Mouse (Mus musculus) mature B cell (primary cell): ENCODE data around the gene Krtap13.
"Not testable (repeated sequence)": the region's sequence is repeated elsewhere in the genome, so short reads cannot be mapped to it uniquely, and the experiment has no call there.

Experiments used
- in situ Hi-C: fragments of 300-500 bp; cut with MboI; formaldehyde crosslinking; loops from 2 replicates; pipeline ENCODE4 v1.14.3; 2019

Krtap13 gene

GRCm38 (mm10) chr16:88751535-88751934 lies at the start of gene Krtap13:
Gene Krtap13 (minus strand): TSS chr16:88751635.
- in situ Hi-C loops: not testable (repeated sequence)

GRCm38 (mm10) chr16:88786786-88787185 lies 35.4 kb upstream of the Krtap13 start:
- in situ Hi-C loops: no loop called here

DNA sequence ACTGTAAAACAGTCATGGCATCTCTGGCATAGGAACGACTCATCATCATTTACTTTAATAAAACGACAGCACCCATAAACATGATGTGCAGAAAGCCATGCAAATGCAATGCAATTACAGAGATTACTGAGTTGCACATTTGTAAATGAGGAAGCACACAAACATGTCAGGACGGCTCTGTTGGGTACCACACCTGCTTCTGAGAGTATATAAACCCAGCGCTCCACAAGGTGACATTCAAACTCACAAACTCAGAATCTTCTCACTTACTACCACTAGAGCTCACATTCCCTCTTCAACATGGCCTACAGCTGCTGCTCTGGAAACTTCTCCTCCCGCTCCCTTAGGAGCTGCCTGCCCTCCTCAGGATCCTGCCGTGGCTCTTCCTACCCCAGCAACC lies 26.2 kb upstream of the Krtap13 start, which contains the start of gene Gm5965:
Gene Gm5965 (plus strand): TSS at position 301 of the 400 bp plus-strand sequence.
- in situ Hi-C loops: no loop called here

DNA sequence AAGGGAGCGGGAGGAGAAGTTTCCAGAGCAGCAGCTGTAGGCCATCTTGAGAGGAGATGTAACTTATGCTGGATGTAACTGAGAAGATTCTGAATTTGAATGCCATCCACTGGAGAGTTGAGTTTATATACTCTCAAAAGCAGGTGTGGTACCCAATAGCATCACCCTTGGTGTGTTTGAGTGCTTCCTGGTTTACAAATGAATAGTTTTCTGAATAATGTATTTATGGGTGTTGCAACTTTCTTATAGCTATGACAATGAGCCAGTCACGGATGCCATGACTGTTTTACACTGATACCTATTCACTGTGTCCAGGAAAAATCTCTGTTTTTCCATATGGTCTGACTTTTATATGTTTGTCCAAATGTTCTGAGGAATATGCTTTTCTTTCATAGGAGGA lies 22.7 kb upstream of the Krtap13 start, which contains the start of gene 2310057N15Rik:
Gene 2310057N15Rik (minus strand): TSS at position 101 of the 400 bp plus-strand sequence.
- in situ Hi-C loops: no loop called here

GRCm38 (mm10) chr16:88758547-88758946 lies 7.1 kb upstream of the Krtap13 start, which contains the start of gene 2310034C09Rik:
Gene 2310034C09Rik (plus strand): TSS chr16:88758847.
- in situ Hi-C loops: not testable (repeated sequence)

GRCm38 (mm10) chr16:88747943-88748342 lies 3.5 kb downstream of the Krtap13 start:
- in situ Hi-C loops: no loop called here

GRCm38 (mm10) chr16:88744750-88745340 lies 6.6 kb downstream of the Krtap13 start:
- in situ Hi-C loops: no loop called here

- in situ Hi-C loops: no loop called here
Observed at GRCm38 (mm10) chr16:88735391-88735790, 16.0 kb downstream of the Krtap13 start.

DNA sequence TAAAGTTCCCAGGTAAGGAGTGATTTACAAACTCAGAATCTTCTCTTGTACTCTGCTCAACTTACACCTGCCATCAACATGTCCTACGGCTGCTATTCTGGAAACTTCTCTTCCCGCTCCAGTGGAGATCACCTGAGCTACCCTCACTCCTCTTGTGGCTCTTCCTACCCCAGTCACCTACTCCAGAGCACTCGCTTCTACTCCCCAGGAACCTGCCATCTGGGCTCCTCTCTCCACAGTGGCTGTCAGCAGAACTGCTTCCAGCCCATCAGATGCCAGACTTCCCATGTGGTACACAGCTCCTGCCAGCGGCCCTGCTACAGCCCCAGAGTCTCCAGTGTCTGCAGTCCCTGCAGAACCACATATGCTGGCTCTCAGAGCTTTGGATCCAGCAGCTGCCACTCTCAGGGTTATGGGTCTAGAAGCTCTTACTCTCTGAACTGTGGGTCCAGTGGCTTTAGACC lies 22.6 kb downstream of the Krtap13 start, which contains the start of gene Krtap13-1:
Gene Krtap13-1 (plus strand): TSS at position 51 of the 464 bp plus-strand sequence.
- in situ Hi-C loops: no loop called here

DNA sequence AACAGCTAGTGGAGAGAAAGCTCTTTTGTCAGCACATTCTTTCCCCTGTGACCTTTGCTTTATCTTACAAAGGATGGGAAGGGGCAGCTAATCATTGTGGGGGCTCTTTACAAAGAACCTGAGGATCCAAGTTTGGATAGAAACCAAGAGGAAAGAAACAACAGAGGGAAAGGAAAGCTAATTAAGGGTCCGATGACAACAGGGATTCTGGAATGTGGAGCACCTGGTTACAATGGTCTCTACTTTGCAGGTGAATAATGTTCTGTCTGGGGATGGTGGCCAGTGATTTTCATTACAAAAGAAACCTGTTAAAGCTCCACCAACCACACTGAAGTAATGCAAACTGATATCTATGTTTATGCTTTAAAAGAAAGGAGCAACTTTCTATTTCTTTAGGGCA lies 31.4 kb downstream of the Krtap13 start:
- in situ Hi-C loops: no loop called here

DNA sequence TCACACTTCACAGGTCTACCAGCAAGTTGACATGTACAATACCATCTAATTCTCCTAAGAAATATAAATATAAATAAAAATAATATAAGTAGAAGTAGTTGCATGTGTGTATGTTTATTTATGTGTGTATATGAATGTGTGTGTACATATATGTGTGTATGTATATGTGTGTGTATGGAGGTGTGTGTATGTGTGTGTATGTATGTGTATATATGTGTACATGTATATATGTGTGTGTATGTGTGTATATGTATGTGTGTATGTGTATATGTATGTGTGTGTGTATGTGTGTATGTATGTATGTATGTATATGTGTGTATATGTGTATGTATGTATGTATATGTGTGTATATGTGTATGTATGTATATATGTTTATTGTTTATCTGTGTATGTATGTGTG lies 34.9 kb downstream of the Krtap13 start:
- in situ Hi-C loops: no loop called here

DNA sequence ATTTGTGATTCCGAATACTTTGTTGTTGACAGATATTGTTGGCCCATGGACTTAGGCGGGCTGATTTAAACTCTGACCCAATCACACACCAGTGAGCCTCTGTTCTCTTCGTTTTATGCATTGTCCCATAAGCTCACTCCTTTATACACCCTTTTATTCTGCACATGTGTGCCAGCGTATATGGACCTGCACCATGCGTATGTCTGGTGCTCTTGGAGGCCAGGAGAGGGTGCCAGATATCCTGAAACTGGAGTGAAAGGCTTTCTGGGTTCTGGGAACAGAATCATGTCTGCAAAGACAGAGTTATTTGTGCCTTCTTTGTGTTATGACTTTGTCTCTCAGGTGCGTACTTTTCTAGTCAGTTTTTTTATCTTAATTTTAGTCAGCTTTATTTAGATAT lies 40.2 kb downstream of the Krtap13 start:
- in situ Hi-C loops: no loop called here

DNA sequence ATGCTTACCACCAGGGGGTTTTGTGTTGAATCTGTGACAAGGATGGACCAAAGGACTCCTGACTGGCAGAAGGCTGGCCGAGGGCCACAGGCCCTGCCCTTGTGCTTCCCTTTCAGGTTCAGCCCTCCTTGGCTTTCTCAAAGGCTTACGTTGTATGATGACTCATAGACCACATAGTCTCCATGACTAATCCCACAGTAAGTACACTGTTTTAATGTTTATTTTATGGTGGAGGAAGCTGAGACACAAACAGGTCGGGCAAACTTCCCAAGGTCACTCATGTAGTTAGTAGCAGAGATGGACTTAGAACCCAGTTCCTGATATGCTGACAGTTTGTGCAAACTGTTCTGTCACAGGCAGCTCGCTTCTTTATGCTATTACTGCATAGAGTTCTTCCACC lies 40.7 kb downstream of the Krtap13 start:
- in situ Hi-C loops: no loop called here

GRCm38 (mm10) chr16:88707496-88708012 lies 43.9 kb downstream of the Krtap13 start, which contains the start of gene 2310061N02Rik:
Gene 2310061N02Rik (minus strand): TSS chr16:88707962.
- in situ Hi-C loops: no loop called here

- in situ Hi-C loops: no loop called here
Observed at GRCm38 (mm10) chr16:88701072-88701864, 50.2 kb downstream of the Krtap13 start.
